Mouse (Mus musculus) B cell, adult 62 days (primary cell): Measurements from ENCODE around the gene Sel1l2. TPM values are rescaled to one million over a fixed set of nuclear protein-coding genes. Genes with fewer than 3 reads are reported as not detected.

Source experiments
- total RNA-seq: library from RNA; stranded (reverse); gene quantifications from 4 replicates; pipeline ENCODE4 v1.2.4, GENCODE M21; 2023

Gene Sel1l2
- not detected in 4 replicates for total RNA-seq

GRCm38 (mm10) chr2:140389525-140389924 lies at the start of gene Sel1l2:
Gene Sel1l2 (minus strand): TSS chr2:140389706.

GRCm38 (mm10) chr2:140395179-140395578 lies 5.7 kb upstream of the Sel1l2 start, which contains the start of gene Macrod2:
Gene Macrod2 (plus strand): TSS chr2:140395309.

Other genes starting within 250 kb of the Sel1l2 start
- gene Gm17374, start 237.7 kb downstream of the Sel1l2 start, total RNA-seq = not detected in 4 replicates
- 28.7 to 41.5 TPM (median 31.7 TPM) in 4 replicates for gene Esf1, start 219.1 kb downstream of the Sel1l2 start, total RNA-seq
- 10.7 to 14.3 TPM (median 11.3 TPM) in 4 replicates for gene Ndufaf5, start 219.1 kb downstream of the Sel1l2 start, total RNA-seq
- gene Macrod2, start 5.6 kb upstream of the Sel1l2 start, total RNA-seq = not detected in 4 replicates